Comparison of ENCODE assay signal across 12 mouse cellular contexts in the genomic region with DNA sequence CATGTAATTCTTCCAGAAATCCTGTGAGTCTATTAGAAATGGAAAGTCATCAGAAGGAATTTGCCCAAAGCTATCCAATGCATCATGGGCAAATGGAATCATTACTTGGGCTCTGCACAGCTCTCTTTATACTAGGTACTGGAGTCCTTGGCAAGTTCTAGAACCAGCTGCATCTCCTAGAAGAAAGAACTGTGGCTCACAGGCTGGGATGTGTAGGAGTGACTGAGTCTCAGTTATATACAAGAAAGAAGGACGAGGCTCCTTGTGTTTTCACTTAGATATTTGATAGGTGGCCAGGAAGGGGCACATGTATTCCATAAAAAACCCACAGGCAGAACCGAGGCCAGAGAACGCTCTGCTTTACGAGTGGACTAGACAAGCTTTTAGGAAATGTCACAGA.
"Had no signal": no experiment of that assay in that cellular context is flagged by ENCODE, and none has a peak within 500 bp of the region (broad histone marks: within the 10 kb centered on the region; RNA-seq: fewer than 3 reads in every experiment).

No protein-coding gene starts in this region.

- DNase-seq: retina, postnatal 1 day; right cerebral cortex, adult 18-20 months; right cerebral cortex, postnatal 14 days; right cerebral cortex, postnatal 25 days; right cerebral cortex, postnatal 4 days; spleen, adult 18-20 months; thymus, adult 18-20 months; thymus, adult 2 months; thymus, postnatal 14 days; thymus, postnatal 25 days; thymus, postnatal 36 days; thymus, postnatal 4 days had no signal
